Mouse (Mus musculus) G1E (cell line): ENCODE data around the gene 5730522E02Rik.

Experiments used
- CTCF ChIP-seq: IDR thresholded peaks from 2 replicates; pipeline ENCODE4 v1.5.1; 2012; ENCODE audit warnings: low read depth, low read length, inconsistent platforms, mixed read lengths
- GATA1 ChIP-seq: IDR thresholded peaks from 2 replicates; pipeline ENCODE4 v1.6.1; 2012; ENCODE audit warnings: borderline replicate concordance, low read length, inconsistent platforms, mixed read lengths
- GATA2 ChIP-seq: IDR thresholded peaks from 2 replicates; pipeline ENCODE4 v1.6.1; 2012; ENCODE audit warnings: low read depth, low read length, inconsistent platforms, borderline replicate concordance
- POLR2AphosphoS5 ChIP-seq: IDR thresholded peaks from 2 replicates; pipeline ENCODE4 v1.6.1; 2012; ENCODE audit warnings: low read depth, low read length, inconsistent platforms; ENCODE audit not compliant: insufficient replicate concordance
- TAL1 ChIP-seq: conservative IDR thresholded peaks from 2 replicates; pipeline ENCODE4 v1.6.1; 2012; ENCODE audit warnings: low read depth, low read length, inconsistent platforms, mixed read lengths

GRCm38 (mm10) chr11:26229895-26230294, 19.3 kb upstream of the 5730522E02Rik start:
- TF ChIP-seq CTCF (no peak), GATA1 (no peak), TAL1 (no peak), POLR2AphosphoS5 (no peak), GATA2 (no peak)
